Mouse (Mus musculus) neural tube, postnatal 0 days (tissue): ENCODE data around the gene Acap1. TPM values are rescaled to one million over a fixed set of nuclear protein-coding genes. Genes with fewer than 3 reads are reported as not detected.

Source experiments
- microRNA-seq: library from miRNA; unstranded; fragments of <30 nt; microRNA quantifications from one replicate; pipeline ENCODE4, GENCODE M21; 2016
- polyA plus RNA-seq: library from polyadenylated mRNA; unstranded; fragments of >200 nt; fragmentation: Nextera tagmentation; extraction: Ambion mirVana; gene quantifications from 2 replicates; pipeline ENCODE4 v1.2.1, GENCODE M21; 2015

The Acap1 gene
- 0.10 and 0.15 TPM in 2 replicates for polyA plus RNA-seq

GRCm38 (mm10) chr11:69895291-69895690 lies at the start of gene Acap1:
Acap1 (minus strand) TSS chr11:69895539.

GRCm38 (mm10) chr11:69935137-69935879 lies 40.0 kb upstream of the Acap1 start, which contains the start of gene Ybx2:
Ybx2 (plus strand) TSS chr11:69935796.

GRCm38 (mm10) chr11:69921114-69922011 lies 26.0 kb upstream of the Acap1 start, which contains the start of gene Eif5a:
Eif5a (minus strand) TSS chr11:69921958.

GRCm38 (mm10) chr11:69913554-69914371 lies 18.4 kb upstream of the Acap1 start, which contains the start of gene Gps2:
Gps2 (plus strand) TSS chr11:69913888.

DNA sequence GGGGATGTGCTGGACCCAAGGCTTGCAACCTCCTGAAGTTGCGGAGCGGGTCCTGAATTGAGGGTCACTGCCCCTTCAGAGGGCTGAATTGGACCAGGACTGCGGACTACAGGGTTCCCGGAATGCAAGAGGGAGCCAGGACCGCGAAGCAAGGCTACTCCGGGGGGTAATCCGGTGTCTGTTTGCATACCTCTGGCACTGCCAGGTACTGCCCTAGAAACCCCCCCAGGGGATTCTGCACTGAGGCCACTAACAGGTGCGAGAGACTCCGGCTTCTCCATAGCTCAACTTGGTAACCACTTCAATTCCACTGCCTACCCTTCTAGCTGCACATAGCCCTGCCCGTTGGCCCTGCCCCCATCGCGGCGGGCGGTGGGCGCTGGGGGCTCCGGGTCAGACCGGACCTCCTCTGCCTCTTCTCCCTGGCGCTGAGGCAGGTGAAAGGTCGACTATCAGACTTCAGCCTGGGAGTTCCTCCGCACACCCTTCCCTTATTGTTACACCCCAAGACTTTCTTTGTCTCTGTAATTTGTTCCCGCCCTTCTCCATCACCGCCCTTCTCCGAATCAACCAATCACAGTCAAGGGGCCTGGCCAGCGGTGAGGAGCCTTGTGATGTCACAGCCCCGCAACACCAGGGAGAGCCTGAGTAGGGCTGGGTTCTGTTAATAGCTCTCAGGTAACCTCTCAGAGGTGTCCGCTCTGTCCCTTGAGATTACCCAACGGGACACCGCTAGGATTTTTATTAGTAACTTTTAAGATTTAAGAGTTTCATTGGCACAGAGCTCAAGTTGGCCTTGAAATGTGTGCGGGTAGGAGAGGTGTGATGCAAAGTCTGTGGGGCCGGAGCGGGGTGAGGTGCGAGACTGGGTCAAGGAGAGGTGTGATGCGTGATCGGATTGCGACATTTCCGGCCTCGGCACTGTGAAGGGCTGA lies 5.4 kb upstream of the Acap1 start, which contains the start of the genes 2810408A11Rik and Neurl4:
2810408A11Rik (minus strand) TSS at position 517 of the 935 bp plus-strand sequence.
Neurl4 (plus strand) TSS at position 602 of the 935 bp plus-strand sequence.

GRCm38 (mm10) chr11:69880853-69881603 lies 14.3 kb downstream of the Acap1 start, which contains the start of gene Kctd11:
Kctd11 (minus strand) TSS chr11:69881406.

GRCm38 (mm10) chr11:69877878-69878277 lies 17.5 kb downstream of the Acap1 start, which contains the start of gene Tmem95:
Tmem95 (minus strand) TSS chr11:69878018.

DNA sequence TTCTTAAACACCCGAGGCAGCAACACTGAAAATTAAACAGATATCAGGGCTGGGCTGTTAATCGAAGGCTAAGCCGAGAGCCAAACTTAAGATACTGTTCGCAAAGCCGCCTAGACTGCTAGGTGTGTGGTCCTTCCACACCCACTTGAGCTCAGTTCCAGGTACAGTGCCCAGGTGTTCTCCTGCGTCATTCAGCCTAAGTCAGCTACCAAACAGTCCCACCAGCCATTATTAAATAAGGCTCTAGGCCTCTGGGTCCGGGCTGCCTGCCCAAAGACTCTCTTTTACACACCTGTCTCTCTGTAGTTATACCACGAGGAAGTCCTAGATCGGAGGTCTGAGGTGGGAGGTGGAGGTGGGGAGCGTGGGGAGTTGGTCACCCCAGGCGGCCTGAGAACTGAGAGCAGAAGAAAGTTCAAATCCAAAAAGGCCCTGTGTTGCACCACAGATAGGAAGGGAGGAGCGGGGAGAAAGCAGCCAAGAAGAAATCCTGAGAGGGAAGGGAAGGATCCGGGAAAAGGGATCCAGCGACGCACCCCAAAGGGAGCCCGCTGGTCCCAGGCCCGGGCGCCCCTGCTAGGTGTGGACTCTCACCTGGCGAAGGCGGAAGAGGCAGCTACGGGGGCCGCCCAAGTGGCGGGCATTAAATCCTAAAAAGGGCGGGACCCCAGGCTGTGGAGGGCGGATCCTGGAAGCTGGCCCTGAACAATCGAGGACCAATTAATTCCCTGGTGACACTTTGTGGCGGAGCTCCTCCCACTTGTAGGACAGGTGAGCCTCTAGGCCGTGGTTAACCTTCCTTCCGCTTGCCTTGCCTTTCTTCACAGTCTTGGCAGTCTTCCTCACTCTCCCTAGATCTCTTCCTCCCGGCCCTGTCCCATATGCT lies 37.0 kb downstream of the Acap1 start, which contains the start of gene Tnk1:
Tnk1 (minus strand) TSS at position 618 of the 886 bp plus-strand sequence.

DNA sequence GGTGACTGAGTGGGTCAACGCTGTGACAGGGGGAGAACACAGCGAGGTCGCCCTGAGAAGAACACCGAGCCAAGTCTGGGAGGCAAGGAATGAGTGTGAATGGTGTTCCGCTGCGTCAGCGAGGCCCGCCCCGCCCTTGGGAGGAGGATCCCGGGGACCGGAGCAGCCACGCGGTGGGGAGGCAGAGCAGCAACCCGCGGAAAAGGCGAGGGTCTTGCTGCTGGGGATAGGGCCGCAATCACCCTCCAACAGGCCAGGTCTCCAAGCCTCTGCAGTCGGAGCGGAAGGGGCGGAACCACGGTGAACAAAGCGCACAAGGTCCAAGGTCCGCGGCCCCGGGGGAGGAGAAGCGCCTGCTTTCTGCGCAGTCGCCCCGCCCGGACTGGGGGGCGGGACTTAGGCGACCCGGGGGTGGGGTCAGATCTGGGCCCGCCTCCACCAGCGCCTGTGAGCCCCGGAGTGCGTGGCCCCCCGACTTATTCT lies 49.1 kb downstream of the Acap1 start, which contains the start of gene Plscr3:
Plscr3 (plus strand) TSS at position 179 of the 483 bp plus-strand sequence.

DNA sequence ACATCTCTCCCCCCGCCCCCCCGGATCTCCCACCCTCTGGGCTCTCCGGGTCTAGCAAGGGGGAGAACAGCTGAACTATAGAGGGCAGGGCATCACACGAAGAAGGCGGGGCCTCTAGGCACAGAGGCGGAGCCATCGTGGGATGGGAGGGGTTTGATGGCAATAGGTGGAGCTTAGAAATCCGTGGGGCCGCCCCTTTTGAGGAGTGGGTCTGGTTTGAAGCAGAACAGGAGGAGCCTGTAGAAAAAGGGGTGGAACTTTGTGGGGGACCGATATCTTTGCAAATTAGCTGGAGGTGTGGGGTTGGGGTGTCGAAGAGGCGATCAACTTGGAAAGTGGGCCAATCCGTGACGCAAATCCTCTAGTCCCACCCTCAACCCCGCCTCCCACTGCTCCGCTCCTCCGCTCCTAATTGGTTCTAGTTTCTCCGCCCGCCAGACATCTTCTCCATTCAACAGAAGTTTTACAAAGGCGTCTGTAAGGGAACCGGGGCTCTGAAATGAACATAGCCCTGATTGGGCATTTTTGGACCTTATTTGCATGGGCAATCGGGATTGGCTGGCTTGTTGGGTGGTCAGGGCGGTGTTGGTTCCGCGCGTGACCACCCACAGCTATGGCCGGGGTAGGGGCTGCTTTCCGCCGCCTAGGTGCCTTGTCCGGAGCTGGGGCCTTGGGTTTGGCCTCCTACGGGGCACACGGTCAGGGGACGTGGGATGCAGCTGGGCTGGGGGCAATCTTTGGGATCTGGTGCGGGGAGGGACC lies 57.2 kb downstream of the Acap1 start, which contains the start of gene Tmem256:
Tmem256 (plus strand) TSS at position 563 of the 762 bp plus-strand sequence.

DNA sequence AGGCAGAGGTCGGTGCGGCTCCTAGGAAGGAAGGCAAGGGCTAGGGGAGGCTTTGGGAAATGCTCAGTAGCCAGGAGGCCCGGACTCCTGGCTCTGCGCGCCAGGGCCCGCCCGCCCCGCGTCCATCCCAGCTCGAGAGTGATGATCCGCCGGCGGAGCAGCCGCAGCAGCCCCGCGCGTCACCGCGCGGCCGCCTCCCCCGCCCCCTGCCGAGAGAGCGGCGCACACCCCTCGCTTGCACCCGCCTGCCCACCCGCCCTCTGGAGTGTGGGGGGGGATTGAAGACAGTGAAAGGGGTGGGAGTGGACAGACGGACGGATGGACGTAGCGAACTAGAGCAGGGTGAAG lies 57.8 kb downstream of the Acap1 start, which contains the start of gene Nlgn2:
Nlgn2 (minus strand) TSS at position 181 of the 348 bp plus-strand sequence.

Small RNAs within 50 kb of the gene (microRNA-seq; reads per million reads assigned to microRNA genes)
- not detected for gene Mir6924

Other genes with a start within 250 kb of the Acap1 start
- 0.36 and 0.46 TPM in 2 replicates for gene Sox15, start 240.2 kb downstream of the Acap1 start, polyA plus RNA-seq
- gene Mpdu1, start 232.9 kb downstream of the Acap1 start, polyA plus RNA-seq: 113 and 114 TPM in 2 replicates
- gene Cd68, start 229.4 kb downstream of the Acap1 start, polyA plus RNA-seq: 14.1 and 18.7 TPM in 2 replicates
- 347 and 357 TPM in 2 replicates for gene Eif4a1, start 223.1 kb downstream of the Acap1 start, polyA plus RNA-seq
- 69.5 and 74.3 TPM in 2 replicates for gene Senp3, start 213.5 kb downstream of the Acap1 start, polyA plus RNA-seq
- gene Tnfsf13, start 209.8 kb downstream of the Acap1 start, polyA plus RNA-seq: 0.92 and 0.93 TPM in 2 replicates
- 7.0 TPM in 2 replicates for gene Tnfsf12, start 199.7 kb downstream of the Acap1 start, polyA plus RNA-seq
- gene Tnfsfm13, start 199.4 kb downstream of the Acap1 start, polyA plus RNA-seq: 1.3 and 3.3 TPM in 2 replicates
- gene Polr2a, start 136.9 kb downstream of the Acap1 start, polyA plus RNA-seq: 9.6 and 10.9 TPM in 2 replicates
- gene Slc35g3, start 133.6 kb downstream of the Acap1 start, polyA plus RNA-seq: 0.09 and 0.15 TPM in 2 replicates
- gene Zbtb4, start 129.6 kb downstream of the Acap1 start, polyA plus RNA-seq: 4.9 and 6.8 TPM in 2 replicates
- 1.3 and 1.5 TPM in 2 replicates for gene Chrnb1, start 99.6 kb downstream of the Acap1 start, polyA plus RNA-seq
- 7.1 and 8.5 TPM in 2 replicates for gene Fgf11, start 93.7 kb downstream of the Acap1 start, polyA plus RNA-seq
- 1.2 and 1.6 TPM in 2 replicates for gene Tmem102, start 89.9 kb downstream of the Acap1 start, polyA plus RNA-seq
- not detected in 2 replicates for gene Gm39566, start 80.2 kb downstream of the Acap1 start, polyA plus RNA-seq
- not detected in 2 replicates for gene Spem2, start 77.1 kb downstream of the Acap1 start, polyA plus RNA-seq
- not detected in 2 replicates for gene Spem1, start 73.4 kb downstream of the Acap1 start, polyA plus RNA-seq
- 25.7 and 29.7 TPM in 2 replicates for gene Nlgn2, start 57.8 kb downstream of the Acap1 start, polyA plus RNA-seq
- gene Tmem256, start 57.0 kb downstream of the Acap1 start, polyA plus RNA-seq: 452 and 485 TPM in 2 replicates
- gene Plscr3, start 49.2 kb downstream of the Acap1 start, polyA plus RNA-seq: 32.3 and 33.8 TPM in 2 replicates
- 0.15 TPM in 1 of 2 replicates, not detected in the other for gene Tnk1, start 36.8 kb downstream of the Acap1 start, polyA plus RNA-seq
- not detected in 2 replicates for gene Tmem95, start 17.5 kb downstream of the Acap1 start, polyA plus RNA-seq
- gene Kctd11, start 14.1 kb downstream of the Acap1 start, polyA plus RNA-seq: 2.1 and 2.2 TPM in 2 replicates
- gene 2810408A11Rik, start 5.4 kb upstream of the Acap1 start, polyA plus RNA-seq: 3.0 and 3.2 TPM in 2 replicates
- 13.0 and 19.0 TPM in 2 replicates for gene Neurl4, start 5.5 kb upstream of the Acap1 start, polyA plus RNA-seq
- gene Gps2, start 18.3 kb upstream of the Acap1 start, polyA plus RNA-seq: 48.2 and 58.8 TPM in 2 replicates
- 1,029 and 1,041 TPM in 2 replicates for gene Eif5a, start 26.4 kb upstream of the Acap1 start, polyA plus RNA-seq
- gene Ybx2, start 40.3 kb upstream of the Acap1 start, polyA plus RNA-seq: 3.5 and 5.2 TPM in 2 replicates
- gene Slc2a4, start 52.6 kb upstream of the Acap1 start, polyA plus RNA-seq: 8.9 and 9.0 TPM in 2 replicates
- gene Cldn7, start 69.2 kb upstream of the Acap1 start, polyA plus RNA-seq: not detected in 2 replicates
- 32.8 and 41.1 TPM in 2 replicates for gene Ctdnep1, start 85.6 kb upstream of the Acap1 start, polyA plus RNA-seq
- gene Elp5, start 87.0 kb upstream of the Acap1 start, polyA plus RNA-seq: 161 and 162 TPM in 2 replicates
- gene Gabarap, start 95.6 kb upstream of the Acap1 start, polyA plus RNA-seq: 532 and 552 TPM in 2 replicates
- 41.5 and 47.4 TPM in 2 replicates for gene Phf23, start 100.2 kb upstream of the Acap1 start, polyA plus RNA-seq
- gene Dvl2, start 105.1 kb upstream of the Acap1 start, polyA plus RNA-seq: 16.9 and 19.7 TPM in 2 replicates
- gene Acadvl, start 119.9 kb upstream of the Acap1 start, polyA plus RNA-seq: 67.1 and 67.9 TPM in 2 replicates
- gene Dlg4, start 121.4 kb upstream of the Acap1 start, polyA plus RNA-seq: 23.8 and 24.9 TPM in 2 replicates
- 4.8 and 7.3 TPM in 2 replicates for gene Asgr1, start 158.5 kb upstream of the Acap1 start, polyA plus RNA-seq
- gene Asgr2, start 197.1 kb upstream of the Acap1 start, polyA plus RNA-seq: 0.28 TPM in 1 of 2 replicates, not detected in the other
- 0.69 and 0.70 TPM in 2 replicates for gene Mgl2, start 234.8 kb upstream of the Acap1 start, polyA plus RNA-seq